Mouse (Mus musculus) midbrain, embryonic 16.5 days (tissue): ENCODE data around the gene Gm37419. TPM values are rescaled to one million over a fixed set of nuclear protein-coding genes. Genes with fewer than 3 reads are reported as not detected.

Source experiments
- ATAC-seq: fragments of 200-750 bp; cut with Nextera tagmentation; 2 replicates; pipeline ENCODE4 v1.8.0; 2017; ENCODE audit warnings: moderate TSS enrichment
- H3K27ac ChIP-seq: fragments of 300-500 bp; sonication (generic); 2 replicates; pipeline ENCODE4 v1.5.1; 2014; ENCODE audit warnings: mild to moderate bottlenecking, low read length, mixed read lengths
- H3K27me3 ChIP-seq: fragments of 300-500 bp; sonication (generic); 2 replicates; pipeline ENCODE4 v1.6.1; 2014; ENCODE audit warnings: low read depth, low read length, mixed read lengths; ENCODE audit not compliant: control insufficient read depth, insufficient read depth
- H3K36me3 ChIP-seq: fragments of 300-500 bp; sonication (generic); 2 replicates; pipeline ENCODE4 v1.6.1; 2014; ENCODE audit warnings: mild to moderate bottlenecking, low read length, moderate library complexity, mixed read lengths; ENCODE audit not compliant: control insufficient read depth, insufficient read depth
- H3K4me1 ChIP-seq: fragments of 300-500 bp; sonication (generic); 2 replicates; pipeline ENCODE4 v1.6.1; 2014; ENCODE audit warnings: mild to moderate bottlenecking, low read length, mixed read lengths; ENCODE audit not compliant: control insufficient read depth, insufficient read depth
- H3K4me2 ChIP-seq: fragments of 300-500 bp; sonication (generic); 2 replicates; pipeline ENCODE4 v1.6.1; 2014; ENCODE audit warnings: mild to moderate bottlenecking, low read length, mixed read lengths
- H3K4me3 ChIP-seq: fragments of 300-500 bp; sonication (generic); 2 replicates; pipeline ENCODE4 v1.5.1; 2014; ENCODE audit warnings: low read depth, mild to moderate bottlenecking, low read length, moderate library complexity, mixed read lengths
- H3K9ac ChIP-seq: fragments of 300-500 bp; sonication (generic); 2 replicates; pipeline ENCODE4 v1.6.1; 2014; ENCODE audit warnings: low read depth, low read length, mixed read lengths
- H3K9me3 ChIP-seq: fragments of 300-500 bp; sonication (generic); replicated peaks from 2 replicates; pipeline ENCODE4 v1.6.1; 2014; ENCODE audit warnings: mild to moderate bottlenecking, low read length, mixed read lengths; ENCODE audit not compliant: control insufficient read depth, poor library complexity, severe bottlenecking
- WGBS: fragments of 180-500 bp; shearing (Covaris S2); extraction: QIAGEN DNeasy Blood & Tissue Kit; methylation state at CpG from one replicate; pipeline ENCODE4 v1.1.7; 2014; 5-methylcytosine and 5-hydroxymethylcytosine counted together
- polyA plus RNA-seq: library from polyadenylated mRNA; unstranded; fragments of >200 nt; fragmentation: Nextera tagmentation; extraction: Ambion mirVana; gene quantifications from 2 replicates; pipeline ENCODE4 v1.2.1, GENCODE M21; 2015

Gene Gm37419
- polyA plus RNA-seq, 1 experiment from 2014 or later: not detected

GRCm38 (mm10) chr16:23989209-23990160, 1.2 kb downstream of the Gm37419 start:
- WGBS: 1% methylated on average over 25 of the region's 25 CpGs
- H3K36me3 ChIP-seq: no peaks in the 10 kb centered on the region
- peak overlapping the region; percentile 99 for H3K4me2 ChIP-seq
- peaks cover 27% of the 10 kb centered on the region for H3K4me1 ChIP-seq
- peak overlapping the region; percentile 93 for H3K9ac ChIP-seq
- peak; percentile 47; the same call in 1 of the 2 replicates for ATAC-seq
- peak overlapping the region; percentile 76 for H3K4me3 ChIP-seq
- peaks cover 15% of the 10 kb centered on the region for H3K27me3 ChIP-seq
- H3K9me3 ChIP-seq: no peaks in the 10 kb centered on the region
- H3K27ac ChIP-seq: peak overlapping the region; percentile 98

DNA sequence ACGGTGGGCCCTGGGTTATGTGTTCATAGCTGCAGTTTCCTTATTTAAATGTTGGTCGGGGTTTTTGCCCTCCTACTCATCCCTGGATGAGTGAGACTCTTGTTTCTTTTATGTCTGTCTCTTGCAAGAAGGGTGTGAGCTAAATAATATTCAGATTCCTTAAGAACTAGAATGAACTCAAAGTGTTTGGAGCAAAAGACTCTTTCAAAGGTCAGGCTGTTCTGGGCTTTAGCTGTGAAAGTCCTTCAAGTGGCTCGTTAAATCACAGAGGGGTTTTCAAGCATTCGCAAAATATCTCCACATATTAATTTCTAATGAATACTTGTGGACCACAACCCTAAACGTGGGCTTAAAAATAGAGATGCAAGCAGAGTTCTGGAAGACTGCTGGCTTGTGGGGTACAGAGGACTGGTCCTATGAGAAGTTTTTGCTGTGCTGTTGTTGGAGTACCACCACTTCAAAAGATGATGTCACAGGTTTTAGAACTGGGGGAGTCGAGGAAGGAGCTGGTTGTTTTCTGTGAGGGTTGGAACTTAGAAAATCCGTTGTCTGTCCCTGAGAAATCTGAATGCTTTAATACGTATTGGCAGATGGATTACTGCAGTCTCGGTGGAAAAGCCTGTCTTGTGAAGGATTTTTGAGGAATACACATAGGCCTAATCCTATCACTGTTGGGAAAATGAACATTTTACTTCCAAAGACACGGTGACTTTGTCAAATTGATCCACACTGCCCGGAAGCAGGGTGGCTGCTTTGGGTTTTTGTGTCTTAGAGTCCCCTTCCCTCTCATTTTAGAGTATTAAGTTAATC, 2.1 kb downstream of the Gm37419 start:
- Histone ChIP-seq H3K4me3 (peak overlapping the region; percentile 76), H3K9me3 (no peaks in the 10 kb centered on the region), H3K4me1 (peaks cover 20% of the 10 kb centered on the region), H3K27ac (peak overlapping the region; percentile 6; the same call in 1 of the 2 replicates), H3K36me3 (no peaks in the 10 kb centered on the region), H3K4me2 (peak overlapping the region; percentile 99), H3K27me3 (peaks cover 7% of the 10 kb centered on the region), H3K9ac (peak overlapping the region; percentile 93)
- ATAC-seq: no peak
- WGBS: 22% methylated on average over 11 of the region's 11 CpGs

- Histone ChIP-seq H3K9me3 (no peaks in the 10 kb centered on the region), H3K4me3 (no peak overlapping the region), H3K4me2 (no peak overlapping the region; the same call in 1 of the 2 replicates)
Observed at GRCm38 (mm10) chr16:23991170-23991569, 2.9 kb downstream of the Gm37419 start.

GRCm38 (mm10) chr16:23991846-23992580, 3.7 kb downstream of the Gm37419 start:
- no peaks in the 10 kb centered on the region; the same call in 1 of the 2 replicates for H3K27me3 ChIP-seq
- H3K4me3 ChIP-seq: no peak overlapping the region
- H3K4me2 ChIP-seq: no peak overlapping the region
- no peak overlapping the region for H3K9ac ChIP-seq
- no peaks in the 10 kb centered on the region for H3K9me3 ChIP-seq
- peaks cover 11% of the 10 kb centered on the region for H3K4me1 ChIP-seq
- H3K27ac ChIP-seq: no peak overlapping the region
- 84% methylated on average over 14 of the region's 14 CpGs for WGBS
- H3K36me3 ChIP-seq: no peaks in the 10 kb centered on the region
- no peak for ATAC-seq

More at GRCm38 (mm10) chr16:23991170-23991569, 2.9 kb downstream of the Gm37419 start:
- H3K27ac ChIP-seq: no peak overlapping the region
- H3K9ac ChIP-seq: no peak overlapping the region
- H3K36me3 ChIP-seq: no peaks in the 10 kb centered on the region
- ATAC-seq: no peak
- peaks cover 19% of the 10 kb centered on the region for H3K4me1 ChIP-seq
- WGBS: 4% methylated on average over 4 of the region's 4 CpGs
- H3K27me3 ChIP-seq: no peaks in the 10 kb centered on the region; the same call in 1 of the 2 replicates

- WGBS: 65% methylated on average over 17 of the region's 17 CpGs
- H3K27ac ChIP-seq: no peak overlapping the region
- no peak overlapping the region for H3K9ac ChIP-seq
- H3K4me3 ChIP-seq: no peak overlapping the region
- H3K36me3 ChIP-seq: no peaks in the 10 kb centered on the region
- H3K4me1 ChIP-seq: peaks cover 7% of the 10 kb centered on the region; the same call in 1 of the 2 replicates
- no peaks in the 10 kb centered on the region for H3K9me3 ChIP-seq
- ATAC-seq: no peak
- H3K27me3 ChIP-seq: no peaks in the 10 kb centered on the region
- no peak overlapping the region for H3K4me2 ChIP-seq
Observed at GRCm38 (mm10) chr16:23993351-23994321, 5.4 kb downstream of the Gm37419 start.

GRCm38 (mm10) chr16:23996342-23996741, 8.1 kb downstream of the Gm37419 start:
- Histone ChIP-seq H3K4me2 (no peak overlapping the region), H3K9me3 (no peaks in the 10 kb centered on the region), H3K27me3 (no peaks in the 10 kb centered on the region), H3K4me1 (0 out of 2 replicates have a peak, but pooled peaks cover 2% of the 10 kb centered on the region), H3K36me3 (no peaks in the 10 kb centered on the region), H3K4me3 (no peak overlapping the region), H3K9ac (no peak overlapping the region), H3K27ac (no peak overlapping the region)
- ATAC-seq: no peak
- 88% methylated on average over 7 of the region's 7 CpGs for WGBS

GRCm38 (mm10) chr16:23997228-23997627, 8.9 kb downstream of the Gm37419 start:
- H3K9me3 ChIP-seq: no peaks in the 10 kb centered on the region
- H3K4me1 ChIP-seq: no peaks in the 10 kb centered on the region
- no peak overlapping the region for H3K4me2 ChIP-seq
- H3K4me3 ChIP-seq: no peak overlapping the region
- H3K36me3 ChIP-seq: no peaks in the 10 kb centered on the region
- H3K27ac ChIP-seq: no peak overlapping the region
- no peaks in the 10 kb centered on the region for H3K27me3 ChIP-seq
- ATAC-seq: no peak
- no peak overlapping the region for H3K9ac ChIP-seq
- WGBS: 92% methylated on average over 3 of the region's 3 CpGs
